Mouse (Mus musculus): ENCODE data around the gene Tmem163. TPM values are rescaled to one million over a fixed set of nuclear protein-coding genes. Genes with fewer than 3 reads are reported as not detected.

Gene Tmem163
- total RNA-seq, 2 experiments from 2014 or later = 0.47 TPM; not detected in 1

Other genes starting within 250 kb of the Tmem163 start
- gene Acmsd, start 49.9 kb upstream of the Tmem163 start, total RNA-seq (2021) = not detected
- 10 to 100 TPM; 19.9 to 34.7 TPM for gene Ccnt2, start 94.6 kb upstream of the Tmem163 start, total RNA-seq (2021)
- gene Map3k19, start 175.5 kb upstream of the Tmem163 start, total RNA-seq (2021) = under 1 TPM in 1 of 2 experiments, not detected in 1; 0.14 TPM
- 10 to 100 TPM; 24.1 to 26.5 TPM for gene Rab3gap1, start 189.2 kb upstream of the Tmem163 start, total RNA-seq (2021)